Comparison of ENCODE assay signal across 22 mouse cellular contexts in the genomic region with DNA sequence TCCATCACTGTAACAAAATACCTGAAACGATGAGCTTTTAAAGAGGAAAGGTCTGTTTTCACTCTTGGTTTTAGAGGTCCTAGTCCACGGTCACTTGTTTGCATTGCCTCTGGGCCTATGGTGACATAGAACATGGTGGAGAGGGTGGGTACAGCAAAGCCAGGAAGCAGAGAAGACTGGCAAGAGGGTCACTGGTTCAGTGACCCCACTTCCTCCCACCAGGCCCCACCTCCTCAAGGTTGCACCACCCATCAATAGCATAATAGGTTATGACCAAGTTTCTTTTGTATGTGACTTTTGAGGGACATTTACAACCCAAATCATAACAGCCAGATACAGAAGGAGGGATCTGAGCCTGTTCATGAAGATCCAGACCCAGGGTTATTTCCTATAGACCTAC. TPM values are rescaled to one million over a fixed set of nuclear protein-coding genes. Genes with fewer than 3 reads are reported as not detected.
A peak's percentile ranks its signal among the peaks of the same experiment; 100 is the strongest.
DNase-seq lines count a peak whose midpoint lies in the region; ATAC-seq and TF ChIP-seq lines count a peak whose summit lies in the region.
"Had no signal": no experiment of that assay in that cellular context is flagged by ENCODE, and none has a peak within 500 bp of the region (broad histone marks: within the 10 kb centered on the region; RNA-seq: fewer than 3 reads in every experiment).

No protein-coding gene starts in this region.

- no peak for ATAC-seq in kidney, postnatal 0 days (replicated peaks; ENCODE audit: low FRiP score, low read depth)
- ATAC-seq: forebrain, embryonic 16.5 days had no signal

- no peak overlapping the region for H3K9ac ChIP-seq in kidney, postnatal 0 days (ENCODE audit: low read depth, low read length)
- H3K9ac ChIP-seq: hindbrain, embryonic 12.5 days; limb, embryonic 15.5 days; midbrain, embryonic 12.5 days had no signal

- no peaks in the 10 kb centered on the region for H3K36me3 ChIP-seq in kidney, postnatal 0 days (ENCODE audit: insufficient read depth, low read length)
- no peaks in the 10 kb centered on the region for H3K36me3 ChIP-seq in forebrain, embryonic 10.5 days (replicated peaks)
- H3K36me3 ChIP-seq: hindbrain, embryonic 12.5 days; limb, embryonic 15.5 days; midbrain, embryonic 12.5 days had no signal

- H3K4me1 ChIP-seq in kidney, postnatal 0 days (replicated peaks; ENCODE audit: insufficient read depth, low read length) = 0 out of 2 replicates have a peak, but pooled peaks cover 2% of the 10 kb centered on the region
- H3K4me1 ChIP-seq in forebrain, embryonic 10.5 days = no peaks in the 10 kb centered on the region
- H3K4me1 ChIP-seq: hindbrain, embryonic 12.5 days; midbrain, embryonic 12.5 days had no signal

- WGBS in kidney, postnatal 0 days = 88% methylated on average over 2 of the region's 2 CpGs
- WGBS in forebrain, embryonic 10.5 days = 94% methylated on average over 2 of the region's 2 CpGs

- H3K4me2 ChIP-seq in kidney, postnatal 0 days (ENCODE audit: low read length) = no peak overlapping the region
- H3K4me2 ChIP-seq: hindbrain, embryonic 12.5 days; limb, embryonic 15.5 days; midbrain, embryonic 12.5 days had no signal

- DNase-seq in kidney, postnatal 0 days (ENCODE audit: low spot score) = no peak
- DNase-seq in kidney, postnatal 36 days = no peak
- peak; percentile 67 to 70 for DNase-seq in B cell, adult 2 months
- peak; percentile 32 for DNase-seq in induced T-regulatory cell, adult 2 months (ENCODE audit: low read depth)
- DNase-seq in naive thymus-derived CD4-positive, alpha-beta T cell, adult 2 months (ENCODE audit: low read depth) = peak; percentile 38
- no peak for DNase-seq in right cerebral cortex, adult 2 months (ENCODE audit: low spot score in 2 of 2)
- DNase-seq in forebrain, embryonic 10.5 days (ENCODE audit: extremely low spot score, low spot score) = no peak
- no peak for DNase-seq in embryo, embryonic 11 days
- DNase-seq: adrenal gland, postnatal 10 days; cerebellum, adult 18-20 months; cerebellum, postnatal 36 days; kidney, postnatal 10 days; lung, postnatal 4 days; right cerebral cortex, adult 18-20 months; thymus, postnatal 14 days had no signal

- TF ChIP-seq CTCF in kidney, postnatal 0 days (IDR thresholded peaks at IDR 0.05; ENCODE audit: low read depth) = no peak

- H3K9me3 ChIP-seq in kidney, postnatal 0 days (replicated peaks; ENCODE audit: low read length) = no peaks in the 10 kb centered on the region
- no peaks in the 10 kb centered on the region for H3K9me3 ChIP-seq in forebrain, embryonic 10.5 days
- H3K9me3 ChIP-seq: hindbrain, embryonic 12.5 days; limb, embryonic 15.5 days; midbrain, embryonic 12.5 days had no signal

- no peaks in the 10 kb centered on the region for H3K27me3 ChIP-seq in kidney, postnatal 0 days (ENCODE audit: insufficient read depth, low read length)
- no peaks in the 10 kb centered on the region for H3K27me3 ChIP-seq in forebrain, embryonic 10.5 days (ENCODE audit: poor library complexity, severe bottlenecking)
- H3K27me3 ChIP-seq: hindbrain, embryonic 12.5 days; limb, embryonic 15.5 days; midbrain, embryonic 12.5 days had no signal

- H3K4me3 ChIP-seq in kidney, postnatal 0 days (replicated peaks; ENCODE audit: low read depth, low read length) = no peak overlapping the region
- H3K4me3 ChIP-seq in forebrain, embryonic 10.5 days = no peak overlapping the region
- H3K4me3 ChIP-seq: erythroblast, embryonic 14.5 days; hindbrain, embryonic 12.5 days; limb, embryonic 15.5 days; midbrain, embryonic 12.5 days had no signal

- peak overlapping the region; percentile 90; the same call in 1 of the 2 replicates for H3K27ac ChIP-seq in kidney, postnatal 0 days
- no peak overlapping the region for H3K27ac ChIP-seq in forebrain, embryonic 10.5 days
- H3K27ac ChIP-seq: hindbrain, embryonic 12.5 days; limb, embryonic 15.5 days; midbrain, embryonic 12.5 days had no signal

RNA-seq across cellular contexts. Expression of a gene that starts 9.7 kb away (rescaled TPM):
- polyA plus RNA-seq in kidney, postnatal 0 days (2015; fragmentation: Nextera tagmentation; extraction: Ambion mirVana) = 95.8 and 100 TPM in 2 replicates
- polyA plus RNA-seq in forebrain, embryonic 10.5 days (2016; fragmentation: Nextera tagmentation; extraction: Ambion mirVana) = 44.9 and 53.0 TPM in 2 replicates

RNA-seq across cellular contexts. Expression of a gene that starts 47.6 kb away (rescaled TPM):
- 44.6 and 45.6 TPM in 2 replicates for polyA plus RNA-seq in kidney, postnatal 0 days (2015; fragmentation: Nextera tagmentation; extraction: Ambion mirVana)
- polyA plus RNA-seq in forebrain, embryonic 10.5 days (2016; fragmentation: Nextera tagmentation; extraction: Ambion mirVana) = not detected in 2 replicates
- polyA plus RNA-seq: C2C12; embryonic facial prominence, embryonic 11.5 days; erythroblast, embryonic 14.5 days; hindbrain, embryonic 12.5 days; limb, embryonic 15.5 days; midbrain, embryonic 12.5 days had no signal

RNA-seq across cellular contexts. Expression of a gene that starts 57.6 kb away (rescaled TPM):
- polyA plus RNA-seq in kidney, postnatal 0 days (2015; fragmentation: Nextera tagmentation; extraction: Ambion mirVana) = 0.23 and 0.28 TPM in 2 replicates
- 0.12 and 0.25 TPM in 2 replicates for polyA plus RNA-seq in forebrain, embryonic 10.5 days (2016; fragmentation: Nextera tagmentation; extraction: Ambion mirVana)

Comparison
In these comparisons a context has a peak if more than half of its experiments do, and no peak if none do; other contexts are left out.
1. DNase-seq: peak in B cell, adult 2 months (2 of 2), induced T-regulatory cell, adult 2 months (single experiment) and naive thymus-derived CD4-positive, alpha-beta T cell, adult 2 months (single experiment); none in kidney, postnatal 0 days (single experiment), kidney, postnatal 36 days (0 of 2), right cerebral cortex, adult 2 months (0 of 2), forebrain, embryonic 10.5 days (single experiment) and embryo, embryonic 11 days (single experiment).
2. RNA of a gene that starts 47.6 kb away (polyA plus RNA-seq): 44.6 to 45.6 TPM in kidney, postnatal 0 days; not detected in forebrain, embryonic 10.5 days; every median in the first group is over 10 times any median in the second.